Mouse (Mus musculus) gastrocnemius, adult 2 months (tissue): ENCODE results near the gene Tiparp. TPM values are rescaled to one million over a fixed set of nuclear protein-coding genes. Genes with fewer than 3 reads are reported as not detected.

ENCODE experiments used
- DNase-seq: peaks from one replicate; pipeline ENCODE4 v3.0.0; 2022
- H3K27ac ChIP-seq: fragments of 200-600 bp; 2 replicates; pipeline ENCODE4 v1.8.1; 2022; ENCODE audit warnings: mild to moderate bottlenecking
- H3K4me3 ChIP-seq: fragments of 200-600 bp; 2 replicates; pipeline ENCODE4 v1.8.1; 2022; ENCODE audit warnings: mild to moderate bottlenecking, moderate library complexity
- CTCF ChIP-seq: fragments of 200-600 bp; IDR thresholded peaks from 2 replicates; pipeline ENCODE4 v1.8.1; 2022; ENCODE audit warnings: antibody characterized with exemption, mild to moderate bottlenecking, moderate library complexity
- intact Hi-C: fragments of 180-260 bp; cut with DNase I; formaldehyde crosslinking; loops from one replicate; pipeline ENCODE4 v1.15.1; 2025
- total RNA-seq, 2 experiments: library from RNA; stranded (reverse); gene quantifications; 2 replicates each; pipeline ENCODE4 v1.2.3; 2021

Gene Tiparp
- total RNA-seq, 2 experiments from 2014 or later: 10.1 to 24.8 TPM

DNA sequence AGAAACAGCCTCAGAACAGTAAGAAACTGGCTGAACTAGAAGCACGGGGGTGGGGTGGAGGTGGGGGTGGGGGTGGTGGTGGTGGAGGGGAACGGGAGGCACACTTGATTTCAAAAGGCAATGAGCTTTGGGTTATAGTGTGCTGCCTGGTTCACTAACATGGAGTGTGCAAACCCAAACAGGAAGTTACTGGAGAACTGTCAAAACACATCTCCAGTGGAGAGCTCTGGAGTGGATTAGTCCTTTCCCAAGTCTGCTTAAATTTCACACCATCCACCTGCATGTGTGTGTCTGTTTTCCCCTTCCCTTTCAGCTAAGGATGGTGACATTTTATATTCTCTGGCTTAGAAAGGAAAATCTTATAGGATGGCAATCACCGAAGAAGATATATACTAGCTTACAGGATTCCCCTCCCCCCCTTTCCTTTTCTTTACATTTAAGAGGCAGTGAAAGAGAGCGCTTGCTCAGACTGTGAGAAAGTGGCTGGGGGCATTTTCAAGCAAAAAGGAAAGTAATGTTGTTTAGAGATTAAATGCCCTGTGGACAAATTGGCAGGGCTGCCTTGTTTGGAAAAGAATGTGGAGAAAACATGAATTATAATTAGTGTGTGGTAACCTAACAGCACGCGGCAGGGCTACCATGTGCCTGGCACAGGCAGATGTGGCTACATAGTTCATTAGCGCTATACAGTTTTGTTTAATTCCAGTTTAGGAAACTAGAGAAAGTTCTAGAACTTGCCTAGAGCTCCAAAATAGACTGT, 70.0 kb downstream of the Tiparp start:
- no peak for DNase-seq
- no peak for TF ChIP-seq CTCF
- no peak overlapping the region for H3K27ac ChIP-seq
- H3K4me3 ChIP-seq: no peak overlapping the region
- intact Hi-C loops: no loop called here

DNA sequence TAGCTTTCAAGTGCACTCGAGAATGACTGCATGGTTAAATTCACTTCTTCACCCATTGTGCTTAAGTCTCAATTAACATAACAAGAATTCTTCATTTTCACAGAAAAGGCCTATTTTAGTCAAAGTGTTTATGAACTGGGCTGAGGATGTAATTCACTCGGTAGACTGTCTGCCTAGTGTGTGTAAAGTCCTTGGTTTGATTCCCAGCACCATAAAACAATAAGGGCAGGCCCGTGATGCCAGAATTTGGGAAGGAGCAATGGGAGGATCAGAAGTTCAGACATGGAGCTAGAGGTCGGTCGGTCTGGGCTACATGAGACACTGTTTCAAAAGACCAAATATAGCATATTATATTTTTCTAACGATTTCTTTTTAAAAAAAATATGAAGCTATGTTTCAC, 70.9 kb downstream of the Tiparp start:
- TF ChIP-seq CTCF: no peak
- intact Hi-C loops: no loop called here
- H3K4me3 ChIP-seq: no peak overlapping the region
- DNase-seq: no peak
- no peak overlapping the region for H3K27ac ChIP-seq

DNA sequence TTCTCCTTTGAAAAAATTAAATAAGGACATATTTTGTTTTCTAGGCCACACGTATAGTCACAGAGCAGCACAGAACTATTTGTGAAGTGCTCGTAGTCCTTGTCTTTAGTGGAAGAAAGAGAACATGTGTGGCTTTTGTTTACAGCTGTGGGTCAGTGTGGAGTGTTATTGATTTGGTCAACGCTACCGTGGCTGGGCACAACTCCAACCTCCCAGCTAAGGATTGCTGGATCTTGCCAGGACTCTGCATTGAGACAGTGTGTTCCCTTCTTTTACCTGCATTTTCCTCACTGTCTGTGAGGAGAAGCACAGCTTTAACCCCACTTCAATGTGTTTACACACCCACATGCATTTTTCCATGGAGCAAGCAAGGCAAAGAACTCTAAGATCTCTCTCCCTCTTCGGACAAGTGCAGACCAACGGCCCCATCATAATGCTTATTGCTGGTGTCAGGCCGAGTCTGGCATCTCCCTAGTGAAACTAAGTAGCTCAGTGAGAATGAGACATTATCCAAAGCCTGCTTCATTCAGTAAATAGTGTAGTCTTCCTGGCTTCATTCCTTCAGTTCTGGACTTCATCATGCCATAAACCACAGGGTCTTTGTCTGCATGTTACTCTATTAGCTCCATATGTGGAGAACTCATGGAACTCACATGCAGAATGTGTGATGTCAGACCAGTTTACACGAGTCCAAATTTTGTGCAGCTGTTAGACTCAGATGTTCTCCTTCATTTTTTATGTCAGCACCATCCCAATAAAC, 73.3 kb downstream of the Tiparp start:
- Histone ChIP-seq H3K4me3 (no peak overlapping the region), H3K27ac (no peak overlapping the region)
- intact Hi-C loops: no loop called here
- no peak for DNase-seq
- TF ChIP-seq CTCF: no peak

GRCm38 (mm10) chr3:65603392-65604055, 75.3 kb downstream of the Tiparp start:
- no peak overlapping the region for H3K27ac ChIP-seq
- no peak overlapping the region for H3K4me3 ChIP-seq
- intact Hi-C loops: no loop called here
- TF ChIP-seq CTCF: no peak
- no peak for DNase-seq

Other genes starting within 250 kb of the Tiparp start
- gene Ssr3, start 135.8 kb upstream of the Tiparp start, total RNA-seq: 100 to 1,000 TPM; 135 to 154 TPM
- under 1 TPM; 0.23 to 0.31 TPM for gene Lekr1, start 137.8 kb downstream of the Tiparp start, total RNA-seq